Mouse (Mus musculus) A20 (cell line): Measurements from ENCODE around the gene Ccl17.

Experiments
- DNase-seq: peaks from one replicate; pipeline ENCODE4 v3.0.0-alpha.2; 2011; ENCODE audit warnings: low read depth, low spot score

Ccl17 gene

DNA sequence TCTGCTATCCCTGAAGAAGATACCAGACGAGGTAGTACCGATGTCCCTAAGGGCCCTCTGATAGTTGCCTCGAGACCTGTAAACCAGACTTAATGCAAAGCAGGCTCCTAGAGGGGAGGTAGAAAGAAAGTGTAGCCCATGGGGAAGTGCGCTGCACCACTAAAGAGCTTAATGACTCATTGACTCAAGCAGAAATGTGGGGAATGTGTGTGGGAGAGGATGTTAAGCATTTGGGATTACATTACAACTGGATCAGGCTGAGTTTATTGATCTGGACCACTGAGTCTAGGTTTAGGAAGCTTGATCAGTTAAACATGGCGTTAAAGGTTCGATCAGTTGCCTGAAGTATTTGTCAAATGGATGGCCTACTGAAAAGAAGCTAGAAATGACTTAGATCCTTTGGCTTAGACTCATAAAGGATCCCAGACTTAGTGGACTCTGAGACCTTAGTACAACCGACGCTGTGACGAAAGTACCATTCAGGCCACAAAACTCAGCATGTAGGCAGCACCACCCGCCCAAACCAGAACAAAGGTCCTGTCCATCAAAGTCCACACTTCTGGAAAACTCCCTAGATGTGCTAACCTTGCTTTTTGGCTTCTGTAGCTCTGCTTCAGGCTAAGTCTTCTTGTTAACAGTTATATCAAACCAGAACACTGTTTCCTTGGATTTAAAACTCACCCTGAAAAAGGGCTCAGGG lies 20.8 kb upstream of the Ccl17 start:
- no peak for DNase-seq

DNA sequence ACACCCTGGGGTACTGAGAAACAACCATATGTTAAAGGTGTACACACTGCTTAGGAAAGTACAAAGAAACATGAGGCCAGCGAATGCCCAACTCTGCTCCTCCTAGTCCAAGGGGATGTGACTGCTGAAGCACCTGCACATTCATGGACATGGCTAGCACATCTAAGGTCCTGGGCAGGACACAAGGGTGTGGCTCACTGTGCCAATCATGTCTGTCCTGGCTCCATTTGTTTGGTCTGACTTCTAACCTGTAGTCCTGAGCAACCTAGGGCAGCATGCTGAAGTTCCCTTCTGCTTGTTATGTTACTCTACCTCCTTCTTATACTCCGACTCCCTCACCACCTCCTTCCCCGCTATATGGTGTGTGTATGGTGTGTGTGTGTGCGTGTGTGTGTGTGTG lies 15.9 kb upstream of the Ccl17 start:
- DNase-seq, result no peak

DNA sequence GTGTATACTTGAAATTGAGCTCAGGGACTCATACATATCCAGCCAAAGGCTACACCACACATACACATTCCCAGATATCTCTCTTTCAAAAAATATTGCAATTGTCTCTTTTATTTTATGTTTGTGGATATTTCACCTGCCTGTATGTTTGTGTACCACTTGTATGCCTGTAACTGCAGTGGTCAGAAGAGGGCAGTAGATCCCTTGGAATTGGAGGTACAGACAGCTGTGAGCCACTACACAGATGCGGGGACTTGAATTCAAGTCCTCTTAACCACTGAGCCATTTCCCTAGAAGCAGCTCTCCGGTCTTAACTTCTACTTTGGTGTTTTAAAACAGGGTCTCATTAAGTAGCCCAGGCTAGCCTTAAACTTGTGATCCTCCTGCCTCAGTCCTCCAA lies 15.5 kb upstream of the Ccl17 start:
- no peak for DNase-seq

GRCm38 (mm10) chr8:94800278-94800968 lies 9.8 kb upstream of the Ccl17 start:
- no peak for DNase-seq

- no peak for DNase-seq
Measured at GRCm38 (mm10) chr8:94801293-94802095, 8.8 kb upstream of the Ccl17 start.

DNA sequence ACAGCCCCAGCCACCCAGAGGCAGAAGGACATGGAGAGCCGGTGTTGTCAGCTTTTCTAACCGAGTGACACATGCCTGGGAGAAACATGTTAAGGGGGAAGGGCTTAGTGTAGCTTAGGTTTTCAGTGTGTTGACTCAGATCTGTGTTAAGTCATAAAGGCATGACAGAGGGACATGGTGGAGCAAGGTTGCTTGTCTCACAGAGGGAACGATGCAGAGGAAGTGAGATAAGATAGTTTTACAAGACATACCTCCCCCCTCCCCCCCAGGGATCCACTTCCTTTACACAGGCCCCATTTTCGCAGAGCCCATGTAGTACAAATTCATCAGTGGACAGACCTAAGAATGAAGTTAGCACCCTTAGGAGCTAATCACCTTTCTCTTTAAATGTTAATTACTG lies 7.9 kb upstream of the Ccl17 start:
- peak; percentile 30 for DNase-seq

- no peak for DNase-seq
Measured at GRCm38 (mm10) chr8:94803551-94803950, 6.7 kb upstream of the Ccl17 start.

DNA sequence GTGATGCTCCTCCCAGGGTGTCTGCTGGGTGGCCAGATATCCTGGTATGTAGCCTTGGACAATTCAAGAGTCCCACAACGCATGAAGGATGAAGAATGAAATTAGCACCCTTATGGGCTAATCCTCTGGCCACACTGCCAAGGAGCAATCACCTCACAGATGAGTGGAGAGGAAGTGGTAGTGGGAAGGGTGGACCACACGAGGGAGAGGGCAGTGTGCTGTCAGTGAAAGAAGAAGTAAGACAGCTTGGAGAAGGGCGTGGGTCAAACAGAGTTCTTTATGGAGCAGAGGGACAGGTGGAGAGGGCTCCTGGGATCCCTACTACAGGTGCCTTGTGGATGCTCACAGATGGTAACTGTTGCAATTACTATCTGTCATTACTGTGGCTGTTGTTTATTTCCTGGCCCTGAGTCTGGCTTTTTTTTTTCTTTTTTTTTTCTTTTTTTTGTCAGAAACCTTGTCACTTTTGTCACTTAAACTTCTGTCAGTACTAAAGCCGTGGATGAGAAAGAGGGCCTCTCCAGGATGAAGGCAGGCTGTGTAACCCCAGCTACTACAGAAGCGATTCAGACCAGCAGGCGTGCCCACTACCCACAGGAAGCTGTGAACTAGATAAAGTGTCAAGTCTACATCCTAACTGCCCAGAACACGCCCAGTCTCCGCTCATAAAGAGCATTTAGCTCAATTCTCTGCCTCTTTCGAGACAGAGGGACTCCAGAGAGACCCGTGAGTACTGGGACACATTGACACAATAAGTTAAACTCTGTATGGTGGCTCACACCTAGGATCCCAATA lies 5.5 kb upstream of the Ccl17 start:
- no peak for DNase-seq

- DNase-seq, result no peak
Measured at GRCm38 (mm10) chr8:94805811-94806210, 4.4 kb upstream of the Ccl17 start.

- no peak for DNase-seq
Measured at GRCm38 (mm10) chr8:94807506-94807905, 2.7 kb upstream of the Ccl17 start.

DNA sequence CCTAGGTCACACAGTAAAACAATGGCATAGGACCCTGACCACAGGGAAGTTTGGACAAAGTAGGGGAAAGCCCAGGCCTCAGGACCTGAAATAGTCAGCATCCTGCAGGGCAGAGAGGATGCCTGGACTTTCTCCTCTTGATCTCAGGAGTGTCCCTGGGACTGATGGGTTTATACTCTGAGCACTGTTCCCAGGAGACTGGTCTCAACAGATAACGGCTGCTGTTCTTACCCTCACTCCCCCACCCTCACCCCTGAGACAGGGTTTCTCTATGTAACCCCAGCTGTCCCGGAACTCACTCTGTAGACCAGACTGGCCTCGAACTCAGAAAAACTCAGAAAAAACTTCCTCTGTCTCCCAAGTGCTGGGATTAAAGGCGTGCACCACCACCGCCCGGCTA lies 1.9 kb upstream of the Ccl17 start:
- DNase-seq, result no peak

DNA sequence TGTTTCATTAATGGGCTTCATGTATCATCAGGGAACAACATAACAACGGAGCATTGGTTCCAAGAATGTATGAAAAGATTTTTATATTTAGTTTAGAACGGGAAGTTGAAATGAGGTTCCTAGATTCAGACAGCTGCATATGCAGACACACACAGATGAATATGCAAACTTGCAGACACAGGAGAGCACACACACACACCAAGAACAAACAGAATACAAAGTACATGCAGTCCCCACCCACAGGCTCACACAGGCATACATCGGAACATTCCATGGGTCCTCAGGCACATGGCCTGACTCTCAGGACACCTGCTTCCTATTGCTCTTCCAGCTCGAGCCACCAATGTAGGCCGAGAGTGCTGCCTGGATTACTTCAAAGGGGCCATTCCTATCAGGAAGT lies 602 bp downstream of the Ccl17 start:
- DNase-seq, result no peak

- DNase-seq, result no peak
Measured at GRCm38 (mm10) chr8:94811654-94812053, 1.4 kb downstream of the Ccl17 start.

GRCm38 (mm10) chr8:94812645-94813098 lies 2.4 kb downstream of the Ccl17 start:
- DNase-seq, result peak; percentile 80

- DNase-seq, result peak; percentile 41
Measured at GRCm38 (mm10) chr8:94814556-94814955, 4.3 kb downstream of the Ccl17 start.

DNA sequence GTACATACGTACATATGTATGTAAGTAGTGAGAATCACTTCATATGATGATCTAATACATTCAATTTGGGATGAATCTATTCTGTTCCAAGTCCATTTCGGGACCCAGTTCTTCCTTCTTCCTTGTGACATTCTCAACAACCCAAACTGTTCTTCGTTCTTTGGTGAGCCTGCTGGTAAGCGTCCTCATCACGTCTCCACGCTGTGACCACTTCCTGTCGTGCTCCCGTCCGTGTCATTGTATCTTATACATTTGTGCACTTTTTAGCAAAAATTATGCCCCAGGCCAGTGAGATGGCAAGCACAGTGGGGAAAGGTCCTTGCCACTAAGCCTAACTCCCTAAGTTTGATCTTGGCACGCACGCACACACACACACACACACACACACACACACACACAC lies 7.7 kb downstream of the Ccl17 start:
- no peak for DNase-seq

DNA sequence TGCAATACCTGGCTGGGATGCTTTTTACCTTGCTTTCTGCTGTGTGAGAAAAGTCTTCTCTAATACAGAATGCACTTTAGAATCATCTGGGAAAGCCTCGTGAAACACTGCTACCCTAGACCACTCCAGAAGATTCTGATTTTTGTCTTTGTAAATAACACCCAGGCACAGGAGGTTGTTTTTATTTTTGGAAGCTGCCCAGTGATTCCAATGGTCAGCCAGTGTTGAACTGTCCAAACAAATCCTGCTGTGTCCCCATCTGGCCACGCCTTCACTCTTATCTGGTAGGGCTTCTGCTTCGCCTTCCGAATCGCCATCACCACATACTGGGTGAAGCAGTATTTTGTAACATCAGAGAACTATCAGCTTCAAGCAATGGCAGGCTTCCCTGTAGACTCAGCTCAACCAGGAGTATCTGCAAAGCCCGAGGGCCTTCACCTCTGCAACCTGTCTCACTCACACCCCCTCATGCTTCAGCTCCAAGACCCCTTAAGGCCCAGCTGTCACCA lies 9.5 kb downstream of the Ccl17 start:
- no peak for DNase-seq

GRCm38 (mm10) chr8:94820553-94820952 lies 10.3 kb downstream of the Ccl17 start:
- no peak for DNase-seq

GRCm38 (mm10) chr8:94821381-94821780 lies 11.1 kb downstream of the Ccl17 start:
- DNase-seq, result no peak

DNA sequence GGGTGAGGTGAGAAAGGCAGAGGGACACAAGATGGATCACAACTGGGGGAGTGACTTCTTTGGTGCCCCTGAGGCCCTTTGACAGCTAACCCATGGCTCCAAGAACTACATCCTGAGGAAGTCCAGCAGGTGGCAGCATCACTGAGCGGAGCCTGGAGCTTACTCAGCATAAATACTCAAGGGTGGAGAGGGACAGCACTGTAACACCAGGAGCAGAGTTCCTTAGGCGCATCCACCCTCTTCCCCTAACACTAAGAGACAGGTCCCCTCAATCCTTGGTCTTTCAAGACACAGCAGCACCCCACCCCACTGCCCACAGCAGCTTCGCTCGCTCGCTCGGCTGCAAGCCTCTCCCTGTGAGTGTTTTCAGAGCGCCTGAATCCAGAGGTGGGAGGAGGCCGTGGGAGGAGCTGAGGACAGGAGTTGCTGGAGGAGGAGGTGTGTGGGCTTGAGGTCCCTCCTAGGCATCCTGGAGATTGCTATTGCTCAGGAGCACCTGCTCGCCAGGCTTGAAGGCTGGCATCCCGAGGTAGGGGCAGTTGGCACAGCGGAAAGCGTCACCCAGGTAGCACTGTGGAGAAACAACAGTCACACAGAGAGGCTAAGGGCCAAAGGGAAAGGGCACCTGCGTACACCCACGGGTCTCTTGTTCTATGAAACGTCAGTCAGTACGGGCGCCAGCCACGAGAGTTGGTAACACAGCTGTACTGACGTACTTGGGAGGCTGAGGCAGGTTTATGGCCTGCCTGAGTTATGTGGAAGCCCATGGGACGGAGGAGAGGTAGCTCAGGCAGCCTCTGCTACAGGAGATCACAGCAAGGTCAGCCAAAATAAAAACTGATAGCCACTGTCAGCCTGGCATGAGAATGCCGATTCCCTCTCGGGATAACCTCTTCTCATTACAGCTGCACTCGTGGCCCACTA lies 12.6 kb downstream of the Ccl17 start:
- peak; percentile 46 for DNase-seq
